Mouse (Mus musculus) stomach, embryonic 15.5 days (tissue): ENCODE measurements around the gene Hadhb. TPM values are rescaled to one million over a fixed set of nuclear protein-coding genes. Genes with fewer than 3 reads are reported as not detected.

Source experiments
- ATAC-seq: fragments of 200-750 bp; cut with Nextera tagmentation; 2 replicates; pipeline ENCODE4 v1.8.0; 2017; ENCODE audit warnings: low read depth, moderate number of reproducible peaks, moderate TSS enrichment; ENCODE audit not compliant: insufficient read depth, low FRiP score
- H3K27ac ChIP-seq: fragments of 300-500 bp; sonication (generic); 2 replicates; pipeline ENCODE4 v1.5.1; 2015; ENCODE audit warnings: mild to moderate bottlenecking, inconsistent platforms
- H3K27me3 ChIP-seq: fragments of 300-500 bp; sonication (generic); replicated peaks from 2 replicates; pipeline ENCODE4 v1.6.1; 2015; ENCODE audit warnings: inconsistent platforms
- H3K36me3 ChIP-seq: fragments of 300-500 bp; sonication (generic); 2 replicates; pipeline ENCODE4 v1.6.1; 2015; ENCODE audit warnings: inconsistent platforms
- H3K4me1 ChIP-seq: fragments of 300-500 bp; sonication (generic); 2 replicates; pipeline ENCODE4 v1.6.1; 2015; ENCODE audit warnings: inconsistent platforms
- H3K4me2 ChIP-seq: fragments of 300-500 bp; sonication (generic); 2 replicates; pipeline ENCODE4 v1.6.1; 2015; ENCODE audit warnings: mild to moderate bottlenecking, inconsistent platforms
- H3K4me3 ChIP-seq: fragments of 300-500 bp; sonication (generic); replicated peaks from 2 replicates; pipeline ENCODE4 v1.5.1; 2015; ENCODE audit warnings: inconsistent platforms
- H3K9ac ChIP-seq: fragments of 300-500 bp; sonication (generic); 2 replicates; pipeline ENCODE4 v1.6.1; 2015; ENCODE audit warnings: inconsistent platforms
- H3K9me3 ChIP-seq: fragments of 300-500 bp; sonication (generic); 2 replicates; pipeline ENCODE4 v1.6.1; 2016; ENCODE audit warnings: inconsistent platforms
- WGBS: fragments of 180-500 bp; shearing (Covaris S2); methylation state at CpG from one replicate; pipeline ENCODE4 v1.1.7; 2015; 5-methylcytosine and 5-hydroxymethylcytosine counted together
- microRNA counts: library from miRNA; unstranded; fragments of <30 nt; microRNA quantifications from one replicate; lab custom pipeline; 2016
- microRNA-seq: library from miRNA; unstranded; fragments of <30 nt; microRNA quantifications from one replicate; pipeline ENCODE4, GENCODE M21; 2016
- polyA plus RNA-seq: library from polyadenylated mRNA; unstranded; fragments of >200 nt; fragmentation: Nextera tagmentation; extraction: Ambion mirVana; gene quantifications from 2 replicates; pipeline ENCODE4 v1.2.1, GENCODE M21; 2015

Gene Hadhb
- polyA plus RNA-seq, 1 experiment from 2014 or later: 156 TPM

DNA sequence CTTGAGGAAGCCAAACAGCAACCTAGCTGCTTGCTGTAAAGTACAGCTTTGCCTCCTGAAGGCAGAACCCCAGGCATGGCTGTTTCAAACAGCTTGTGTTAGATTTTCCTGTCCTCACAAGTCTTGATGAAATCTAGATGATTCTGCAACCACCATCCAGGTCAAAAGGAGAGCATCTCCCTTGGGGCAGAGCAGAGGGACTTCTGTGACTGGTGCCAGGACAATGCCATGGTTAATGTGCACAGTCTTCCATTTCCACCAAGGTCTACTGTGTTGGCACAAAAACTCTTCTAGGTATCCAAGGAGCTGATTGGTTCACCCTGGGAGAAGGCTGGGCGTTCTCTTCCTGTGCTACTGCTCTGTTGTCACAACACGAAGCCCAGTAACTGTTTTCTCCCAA is 64.7 kb downstream of the Hadhb start:
- Histone ChIP-seq H3K4me2 (no peak overlapping the region), H3K27ac (no peak overlapping the region), H3K27me3 (no peaks in the 10 kb centered on the region), H3K9ac (no peak overlapping the region), H3K9me3 (no peaks in the 10 kb centered on the region), H3K36me3 (0 out of 2 replicates have a peak, but pooled peaks cover 3% of the 10 kb centered on the region), H3K4me3 (no peak overlapping the region), H3K4me1 (no peaks in the 10 kb centered on the region)
- 86% methylated on average over 2 of the region's 2 CpGs for WGBS
- no peak for ATAC-seq

DNA sequence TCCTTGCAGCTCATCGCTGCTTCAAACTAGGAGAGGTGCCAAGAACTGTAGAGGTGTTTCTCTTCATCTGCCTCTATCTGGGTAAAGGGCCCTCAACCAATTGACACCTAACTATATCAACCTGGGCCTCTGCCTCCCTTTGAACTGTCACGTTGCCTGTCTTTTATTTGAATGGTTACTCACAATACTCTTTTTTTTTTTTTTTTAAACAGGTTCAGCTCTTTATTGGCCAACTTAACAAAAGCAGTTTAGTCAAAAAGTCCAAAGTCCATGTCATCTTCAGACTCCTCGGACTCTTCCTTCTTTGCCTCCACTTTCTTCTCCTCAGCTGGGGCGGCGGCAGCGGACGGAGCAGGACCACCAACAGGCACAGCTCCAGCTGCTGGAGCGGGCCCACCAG is 65.6 kb downstream of the Hadhb start:
- 86% methylated on average over 8 of the region's 8 CpGs for WGBS
- no peak for ATAC-seq
- no peaks in the 10 kb centered on the region for H3K27me3 ChIP-seq
- H3K4me2 ChIP-seq: no peak overlapping the region
- no peak overlapping the region for H3K27ac ChIP-seq
- H3K4me3 ChIP-seq: no peak overlapping the region
- no peaks in the 10 kb centered on the region for H3K9me3 ChIP-seq
- no peaks in the 10 kb centered on the region for H3K4me1 ChIP-seq
- 0 out of 2 replicates have a peak, but pooled peaks cover 3% of the 10 kb centered on the region for H3K36me3 ChIP-seq
- no peak overlapping the region for H3K9ac ChIP-seq

DNA sequence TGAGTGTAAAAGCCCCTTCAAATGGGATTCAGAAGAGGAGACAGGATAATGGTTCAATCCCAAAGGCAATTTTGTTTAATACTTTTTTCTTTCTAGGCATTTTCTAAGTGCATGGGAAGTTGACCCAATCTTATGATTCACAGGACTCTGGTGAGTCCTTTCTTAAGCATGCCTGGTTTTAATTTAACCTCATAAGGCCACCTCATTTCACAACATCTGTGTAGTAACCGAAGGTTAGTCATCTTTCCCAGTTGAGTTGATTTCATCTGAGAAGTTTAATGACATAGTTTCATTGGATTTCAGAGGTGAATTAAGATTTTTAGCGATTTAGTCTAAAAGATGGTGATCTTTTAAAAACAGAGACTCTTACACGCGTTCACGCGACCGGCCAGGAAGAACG is 67.6 kb downstream of the Hadhb start:
- Histone ChIP-seq H3K36me3 (0 out of 2 replicates have a peak, but pooled peaks cover 3% of the 10 kb centered on the region), H3K27me3 (no peaks in the 10 kb centered on the region), H3K27ac (no peak overlapping the region), H3K4me1 (no peaks in the 10 kb centered on the region), H3K4me2 (no peak overlapping the region), H3K4me3 (no peak overlapping the region), H3K9ac (no peak overlapping the region), H3K9me3 (no peaks in the 10 kb centered on the region)
- whole genome bisulfite sequencing: 98% methylated on average over 8 of the region's 8 CpGs
- no peak for ATAC-seq

DNA sequence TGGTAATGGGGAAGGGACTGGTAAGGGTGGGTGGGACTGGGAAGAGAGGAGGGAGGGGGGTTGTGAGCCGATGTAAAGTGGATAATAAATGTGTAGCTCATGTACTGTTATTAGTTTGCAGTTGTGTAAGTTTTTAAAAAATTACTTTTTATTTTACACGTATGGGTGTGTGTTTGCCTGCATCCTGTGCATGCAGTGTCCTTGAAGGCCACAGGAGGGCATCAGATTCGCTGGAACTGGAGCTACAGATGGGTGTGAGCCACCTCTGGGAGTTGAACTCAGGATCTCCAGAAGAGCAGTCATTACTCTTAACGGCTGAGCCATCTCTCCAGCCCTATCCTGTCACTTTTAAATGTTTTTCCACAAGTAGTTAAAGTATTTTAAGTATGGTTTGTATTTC is 75.9 kb downstream of the Hadhb start:
- no peak overlapping the region for H3K9ac ChIP-seq
- ATAC-seq: no peak

DNA sequence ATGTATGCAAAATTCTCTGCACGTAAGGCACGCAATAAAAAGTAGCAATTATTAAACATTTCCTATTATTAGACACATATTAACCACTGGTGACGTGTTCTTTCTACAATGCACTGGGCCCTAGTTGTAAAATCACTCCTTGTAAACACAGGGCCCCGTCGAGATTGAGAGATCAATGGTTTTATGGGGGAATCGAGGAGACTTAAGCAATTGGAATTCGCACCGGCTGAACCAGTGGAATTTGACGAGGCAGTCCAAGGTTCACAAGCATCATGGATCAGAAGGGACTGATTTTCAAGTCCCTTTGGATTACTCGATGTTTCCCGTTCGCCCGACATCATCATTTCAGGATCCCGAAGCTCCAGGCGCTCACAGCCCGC is 76.8 kb downstream of the Hadhb start:
- no peak for ATAC-seq
- Histone ChIP-seq H3K27ac (peak overlapping the region; percentile 72; the same call in 1 of the 2 replicates), H3K4me3 (peak overlapping the region; percentile 87), H3K4me2 (peak overlapping the region; percentile 75), H3K4me1 (peaks cover 13% of the 10 kb centered on the region; the same call in 1 of the 2 replicates), H3K27me3 (no peaks in the 10 kb centered on the region), H3K9me3 (no peaks in the 10 kb centered on the region), H3K36me3 (no peaks in the 10 kb centered on the region), H3K9ac (peak overlapping the region; percentile 42; the same call in 1 of the 2 replicates)
- WGBS: 45% methylated on average over 16 of the region's 16 CpGs

More for the DNA sequence above, 75.9 kb downstream of the Hadhb start:
- no peaks in the 10 kb centered on the region for H3K27me3 ChIP-seq
- H3K4me2 ChIP-seq: no peak overlapping the region
- H3K4me1 ChIP-seq: peaks cover 13% of the 10 kb centered on the region; the same call in 1 of the 2 replicates
- H3K36me3 ChIP-seq: no peaks in the 10 kb centered on the region
- 84% methylated on average over 4 of the region's 4 CpGs for WGBS
- H3K27ac ChIP-seq: no peak overlapping the region
- H3K9me3 ChIP-seq: no peaks in the 10 kb centered on the region
- H3K4me3 ChIP-seq: no peak overlapping the region

DNA sequence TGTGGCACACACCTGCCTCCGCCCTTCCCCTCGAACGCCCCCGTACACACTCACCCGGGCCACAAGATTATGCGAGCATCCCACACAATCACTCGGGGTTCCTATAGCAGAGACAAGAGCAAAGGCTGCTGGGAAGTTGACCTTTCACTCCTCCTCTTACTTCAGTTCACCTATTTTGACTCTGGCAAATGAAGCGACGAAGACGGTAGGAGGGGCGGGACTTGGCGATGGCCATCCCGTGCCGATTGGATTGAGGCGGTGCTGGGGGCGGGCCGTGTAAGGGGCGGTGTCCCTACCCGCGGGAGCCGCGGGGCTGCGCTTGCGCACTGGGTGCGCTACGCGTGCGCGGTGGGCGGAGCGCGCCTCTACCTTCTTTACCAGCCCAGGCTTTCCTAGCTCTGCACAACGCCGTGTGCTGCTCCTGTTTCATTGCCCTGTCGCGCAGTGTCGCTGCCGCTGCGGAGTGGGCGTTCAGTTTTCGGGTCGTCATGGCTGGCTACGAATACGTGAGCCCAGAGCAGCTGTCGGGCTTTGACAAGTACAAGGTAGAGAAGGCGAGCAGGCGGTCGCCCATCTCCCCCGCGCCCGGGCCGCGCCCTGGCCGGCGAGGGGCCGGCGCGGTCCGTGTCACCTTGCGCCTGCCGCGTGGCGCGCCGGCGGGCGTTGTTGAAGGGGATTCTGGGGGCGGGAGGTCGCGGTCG is 77.4 kb downstream of the Hadhb start, which contains the start of gene Selenoi:
Gene Selenoi, plus strand, starts transcription at position 311 of the 701 bp plus-strand sequence.
- Histone ChIP-seq H3K27me3 (no peaks in the 10 kb centered on the region), H3K9ac (peak within 1 kb of the TSS; percentile 75), H3K36me3 (no peaks in the 10 kb centered on the region), H3K4me1 (peaks cover 13% of the 10 kb centered on the region; the same call in 1 of the 2 replicates), H3K27ac (peak within 1 kb of the TSS; percentile 92), H3K4me3 (peak within 1 kb of the TSS; percentile 87), H3K9me3 (no peaks in the 10 kb centered on the region), H3K4me2 (peak within 1 kb of the TSS; percentile 75)
- WGBS: under 1% methylated on average over 71 of the region's 71 CpGs
- ATAC-seq: peak; percentile 99

DNA sequence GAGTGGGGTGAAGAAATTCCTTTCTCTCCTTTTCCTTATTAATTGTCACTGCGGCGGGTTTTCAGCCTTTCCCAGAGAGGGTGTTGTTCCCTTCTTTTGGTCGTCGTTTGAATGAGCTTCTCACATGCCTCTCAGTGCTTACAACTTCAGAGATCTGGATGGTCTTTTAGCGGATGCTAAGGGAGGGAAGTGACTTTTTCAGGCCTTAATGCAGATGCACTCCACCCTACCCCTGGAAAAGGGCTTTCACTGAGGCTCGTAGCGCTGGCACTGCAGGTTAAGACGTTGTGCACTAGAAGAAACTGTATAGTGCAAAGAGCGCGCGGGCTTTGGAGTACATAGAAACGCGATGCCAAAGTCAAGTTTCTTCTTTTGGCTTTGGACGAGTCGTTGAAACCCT is 78.0 kb downstream of the Hadhb start:
- H3K9me3 ChIP-seq: no peaks in the 10 kb centered on the region
- H3K9ac ChIP-seq: peak overlapping the region; percentile 75
- ATAC-seq: no peak
- H3K4me2 ChIP-seq: peak overlapping the region; percentile 75
- H3K4me1 ChIP-seq: peaks cover 13% of the 10 kb centered on the region; the same call in 1 of the 2 replicates
- H3K4me3 ChIP-seq: peak overlapping the region; percentile 87
- WGBS: 5% methylated on average over 15 of the region's 15 CpGs
- H3K27ac ChIP-seq: peak overlapping the region; percentile 92
- no peaks in the 10 kb centered on the region for H3K36me3 ChIP-seq
- no peaks in the 10 kb centered on the region for H3K27me3 ChIP-seq

DNA sequence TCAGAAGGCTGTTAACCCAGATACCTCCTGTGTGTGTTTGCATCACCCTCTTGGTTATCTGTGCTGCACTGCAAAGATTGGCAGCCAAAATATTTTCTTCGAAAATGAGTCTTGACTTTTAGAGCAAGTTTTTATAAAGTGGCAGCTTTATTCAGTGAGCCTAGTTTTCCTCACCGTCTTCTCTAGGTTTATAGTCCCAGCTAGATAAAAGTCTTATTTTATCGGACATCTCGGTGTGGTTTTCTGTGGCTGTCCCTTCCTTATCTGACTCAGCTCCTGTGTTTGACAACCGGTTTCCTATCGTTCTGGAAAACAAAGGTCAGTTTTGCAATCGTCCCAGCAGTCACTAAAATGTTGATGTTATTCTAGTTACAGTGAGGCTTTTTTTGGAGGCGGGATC is 78.9 kb downstream of the Hadhb start:
- Histone ChIP-seq H3K27me3 (no peaks in the 10 kb centered on the region), H3K9me3 (no peaks in the 10 kb centered on the region), H3K4me1 (peaks cover 13% of the 10 kb centered on the region; the same call in 1 of the 2 replicates), H3K4me3 (peak overlapping the region; percentile 87), H3K4me2 (peak overlapping the region; percentile 75), H3K36me3 (no peaks in the 10 kb centered on the region), H3K27ac (no peak overlapping the region), H3K9ac (no peak overlapping the region)
- no peak for ATAC-seq
- 42% methylated on average over 8 of the region's 8 CpGs for WGBS

MicroRNAs within 50 kb of the gene (microRNA counts, 519-probe panel; counts per million panel counts)
- 1,766 counts per million, percentile 14 among the panel's probes with 10 or more counts for microRNA mmu-miR-1960 (lab: Ali Mortazavi, UCI)

Small RNA genes within 50 kb of the gene (microRNA-seq; reads per million reads assigned to microRNA genes)
- gene Mir1960: 1.2 reads per million

Other genes starting within 250 kb of the Hadhb start
- gene Il6, start 142.1 kb upstream of the Hadhb start, polyA plus RNA-seq: 0.18 and 0.35 TPM in 2 replicates
- gene Tyms, start 81.6 kb upstream of the Hadhb start, polyA plus RNA-seq: 240 and 284 TPM in 2 replicates
- gene Garem2, start 50.1 kb upstream of the Hadhb start, polyA plus RNA-seq: 0.30 and 0.59 TPM in 2 replicates
- not detected in 2 replicates for gene 3110082J24Rik, start 49.2 kb upstream of the Hadhb start, polyA plus RNA-seq
- 142 and 153 TPM in 2 replicates for gene Hadha, start 86 bp upstream of the Hadhb start, polyA plus RNA-seq
- gene Adgrf3, start 50.5 kb downstream of the Hadhb start, polyA plus RNA-seq: 0.33 and 0.34 TPM in 2 replicates
- gene Selenoi, start 77.3 kb downstream of the Hadhb start, polyA plus RNA-seq: 22.3 and 24.6 TPM in 2 replicates
- 0.90 and 1.4 TPM in 2 replicates for gene Drc1, start 126.1 kb downstream of the Hadhb start, polyA plus RNA-seq